Mouse (Mus musculus) right cerebral cortex, postnatal 10 days (tissue): Measurements from ENCODE around the gene Kif14.
"Not testable (repeated sequence)": the region's sequence is repeated elsewhere in the genome, so short reads cannot be mapped to it uniquely, and the experiment has no call there.

Experiments
- DNase-seq, 2 experiments: peaks; one replicate each; pipeline ENCODE4 v3.0.0; 2021; ENCODE audit warnings: low spot score in 2 of 2

Gene Kif14

DNA sequence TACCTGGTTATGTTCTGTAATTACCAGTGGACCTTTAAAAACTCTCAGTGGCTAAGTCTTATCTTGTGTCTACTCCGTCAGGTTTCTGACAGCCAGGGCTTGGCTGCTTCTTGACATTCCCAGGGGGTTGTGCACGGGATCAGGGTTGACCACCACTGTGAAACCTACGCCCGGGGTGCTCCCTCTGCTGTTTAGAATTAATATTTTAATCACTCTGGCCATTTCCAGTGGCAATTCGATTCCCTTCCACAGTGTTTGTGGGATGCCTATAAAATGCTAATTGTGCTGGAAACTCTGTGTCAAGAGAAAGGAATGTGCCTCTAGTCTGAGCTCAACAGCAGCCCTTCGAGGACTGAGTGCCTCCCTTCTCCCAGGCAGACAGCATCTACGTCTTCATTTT is 89.7 kb downstream of the Kif14 start:
- no peak for DNase-seq

DNA sequence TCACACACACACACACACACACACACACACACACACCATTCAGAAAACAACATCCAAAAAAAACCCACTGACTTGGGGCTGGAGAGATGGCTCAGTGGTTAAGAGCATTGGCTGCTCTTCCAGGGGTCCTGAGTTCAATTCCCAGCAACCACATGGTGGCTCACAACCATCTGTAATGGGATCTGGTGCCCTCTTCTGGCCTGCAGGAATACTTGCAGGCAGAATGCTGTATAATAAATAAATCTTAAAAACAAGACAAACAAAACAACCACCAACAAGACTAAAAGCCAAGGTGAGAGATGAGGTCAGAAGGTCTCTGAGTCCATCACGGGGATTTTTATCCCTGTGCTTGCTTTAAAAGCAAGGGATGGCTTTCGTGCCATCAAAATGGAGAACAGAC is 90.5 kb downstream of the Kif14 start:
- DNase-seq = not testable (repeated sequence)

DNA sequence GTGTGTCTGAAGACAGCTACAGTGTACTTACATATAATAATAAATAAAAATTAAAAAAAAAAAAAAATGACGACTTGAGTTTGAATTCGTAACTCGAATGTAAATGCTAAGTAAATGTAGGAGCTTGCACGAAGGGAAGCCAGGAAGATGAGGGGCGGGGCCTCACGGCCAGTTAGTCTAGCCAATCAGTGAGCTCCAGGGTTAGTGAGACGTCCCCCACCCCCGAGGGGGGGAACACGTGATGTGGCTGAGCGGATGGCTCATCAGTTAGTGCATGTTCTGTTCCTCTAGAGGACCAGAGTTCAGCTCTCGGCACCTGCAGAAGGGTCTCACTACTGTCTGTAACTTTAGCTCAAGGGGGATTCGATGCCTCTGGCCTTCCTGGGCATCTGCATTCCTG is 91.3 kb downstream of the Kif14 start:
- DNase-seq = no peak

DNA sequence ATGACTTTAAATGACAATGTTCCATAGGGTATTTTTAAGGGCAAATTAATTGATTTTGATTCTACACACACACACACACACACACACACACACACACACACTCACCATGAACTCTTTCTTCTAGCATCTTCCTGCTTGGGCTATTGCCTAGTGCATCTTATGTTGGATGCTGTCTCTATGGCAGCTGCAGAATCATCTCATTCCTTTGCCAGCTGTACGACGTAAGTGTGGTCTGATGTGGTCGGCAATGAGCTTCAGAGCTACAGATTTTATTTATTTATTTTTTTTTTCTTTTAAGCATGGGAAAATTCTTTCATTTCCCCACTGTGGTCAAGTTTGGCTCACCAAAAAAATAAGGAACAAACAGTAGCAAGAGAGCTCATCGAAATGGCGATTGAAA is 92.6 kb downstream of the Kif14 start:
- DNase-seq = no peak

DNA sequence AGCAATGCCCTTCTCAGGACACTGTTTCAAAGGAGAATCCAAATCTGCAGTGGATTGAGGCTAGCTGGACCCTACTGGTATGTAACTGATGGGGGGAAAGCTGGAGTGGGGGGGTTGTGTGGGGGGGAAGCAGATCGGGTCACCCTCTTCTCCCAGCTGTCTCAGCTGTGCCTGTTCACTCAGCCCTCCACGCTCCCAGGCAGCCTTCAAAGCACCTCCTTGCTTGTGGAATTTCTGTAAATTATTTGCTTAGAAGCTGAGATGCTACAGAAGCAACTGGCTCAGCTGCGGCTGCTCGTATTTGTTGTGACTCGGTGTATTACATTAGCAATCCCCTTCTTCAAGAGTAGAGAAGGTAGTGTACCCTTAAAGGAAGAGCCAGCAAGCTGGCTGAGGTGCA is 93.1 kb downstream of the Kif14 start:
- no peak for DNase-seq

DNA sequence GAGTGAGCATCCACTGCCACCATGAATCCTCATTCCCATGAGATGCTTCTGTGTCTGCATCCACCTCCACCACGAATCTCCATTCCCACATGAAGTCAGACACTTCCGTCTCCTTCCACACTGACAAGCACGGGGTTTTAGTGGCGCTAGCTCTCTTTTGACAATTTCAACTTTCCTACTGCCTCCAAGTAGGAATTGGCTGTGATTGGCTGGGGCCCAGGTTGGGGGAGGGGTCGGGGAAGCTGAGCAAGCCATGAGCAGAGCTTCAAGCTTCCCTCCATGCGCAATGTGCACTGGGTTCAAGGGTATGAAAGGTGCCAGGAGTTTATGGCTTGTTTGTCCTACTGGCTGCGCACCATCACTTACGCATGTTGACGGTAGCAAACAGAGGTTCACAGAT is 93.6 kb downstream of the Kif14 start:
- peak in 1 of 2 experiments; percentile 38 for DNase-seq

DNA sequence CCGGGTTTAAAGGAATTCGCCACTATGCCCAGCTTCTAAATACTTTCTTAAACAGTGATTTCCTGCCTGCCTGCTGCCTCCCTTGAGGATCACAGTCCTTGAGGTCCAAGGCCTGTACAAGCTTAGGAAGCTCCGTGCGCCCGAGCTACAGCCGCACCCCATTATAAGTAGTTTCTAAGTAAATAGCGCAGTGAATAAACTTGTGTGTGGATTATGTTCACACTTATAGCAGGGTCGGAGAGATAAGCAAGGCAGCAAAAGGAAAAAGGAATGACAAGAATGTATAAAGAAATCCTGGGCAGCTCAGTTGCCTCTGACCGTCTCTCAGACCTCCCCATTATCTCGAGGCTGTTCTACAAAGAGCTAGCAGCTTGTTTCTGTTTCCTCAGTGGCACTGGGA is 95.7 kb downstream of the Kif14 start:
- DNase-seq = no peak

DNA sequence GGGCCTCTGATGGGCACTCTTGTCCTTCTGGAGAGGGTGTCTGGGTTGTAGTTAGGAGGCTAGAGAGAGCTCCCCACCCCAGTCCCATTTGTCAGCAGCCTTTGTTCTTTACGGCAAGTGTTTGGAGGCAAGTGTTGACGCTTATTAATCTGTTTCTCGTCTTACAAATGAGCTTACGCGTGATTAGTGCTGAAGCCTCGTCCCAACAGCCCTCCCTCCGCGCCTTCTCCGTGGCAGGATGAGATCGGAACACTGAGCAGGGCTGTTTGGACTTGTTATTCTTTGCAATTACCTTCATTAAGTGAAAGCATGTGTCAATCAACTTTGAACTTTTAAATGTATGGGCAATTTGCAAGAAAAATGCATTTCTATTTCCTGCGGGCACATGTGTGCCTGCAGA is 97.0 kb downstream of the Kif14 start:
- no peak for DNase-seq

DNA sequence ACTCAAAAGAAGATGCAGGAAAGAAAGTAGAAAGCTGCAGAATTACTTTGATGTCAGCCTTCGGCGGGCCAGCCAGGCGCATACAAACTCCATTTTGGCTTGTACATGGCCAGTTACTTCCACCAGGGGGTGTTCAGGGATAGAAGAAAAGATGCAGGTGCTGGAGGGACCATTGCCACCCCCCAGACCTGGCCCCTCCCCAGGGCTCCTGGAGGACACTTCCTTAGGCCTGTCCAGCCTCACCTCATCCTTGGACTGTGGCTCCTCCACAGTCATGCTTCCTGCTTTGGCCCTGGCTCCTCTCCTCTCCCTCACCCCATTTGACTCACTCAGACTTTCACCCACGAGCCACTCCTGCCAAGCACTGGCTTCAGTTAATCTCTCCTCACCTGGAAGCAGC is 98.8 kb downstream of the Kif14 start:
- no peak for DNase-seq

DNA sequence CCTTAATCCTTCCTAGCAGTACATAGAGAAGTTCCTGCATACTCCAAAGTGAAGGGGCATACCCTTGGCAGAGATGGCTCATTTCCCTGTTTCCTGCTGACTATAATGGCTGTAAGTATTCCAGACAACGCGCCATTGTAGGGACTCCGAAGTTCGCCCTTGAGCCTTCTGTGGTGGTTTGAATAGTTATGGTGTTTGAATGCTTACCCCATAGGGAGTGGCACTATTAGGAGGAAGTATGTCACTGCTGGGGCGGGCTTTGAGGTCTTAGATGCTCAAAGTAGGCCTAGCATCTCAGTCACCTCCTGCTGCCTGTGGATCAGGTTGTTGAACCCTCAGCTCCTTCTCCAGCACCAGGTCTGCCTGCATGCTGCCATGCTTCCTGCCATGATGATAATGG is 100.2 kb downstream of the Kif14 start:
- DNase-seq = no peak

DNA sequence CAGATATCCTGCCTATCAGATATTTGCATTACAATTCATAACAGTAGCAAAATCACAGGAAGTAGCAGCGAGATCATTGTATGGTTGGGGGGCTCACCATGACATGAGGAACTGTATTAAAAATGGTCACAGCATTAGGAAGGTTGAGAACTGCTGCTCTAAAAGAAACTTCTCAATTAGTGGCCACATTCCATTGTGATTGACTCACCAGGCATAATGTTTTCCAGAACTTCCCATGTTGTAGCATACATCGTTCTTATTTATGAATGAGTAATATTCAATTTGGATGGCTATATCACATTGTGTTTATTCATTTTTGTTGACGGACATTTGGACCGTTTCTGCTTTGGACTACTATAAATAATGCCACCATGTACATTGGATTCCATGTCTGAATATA is 101.5 kb downstream of the Kif14 start:
- DNase-seq = no peak

DNA sequence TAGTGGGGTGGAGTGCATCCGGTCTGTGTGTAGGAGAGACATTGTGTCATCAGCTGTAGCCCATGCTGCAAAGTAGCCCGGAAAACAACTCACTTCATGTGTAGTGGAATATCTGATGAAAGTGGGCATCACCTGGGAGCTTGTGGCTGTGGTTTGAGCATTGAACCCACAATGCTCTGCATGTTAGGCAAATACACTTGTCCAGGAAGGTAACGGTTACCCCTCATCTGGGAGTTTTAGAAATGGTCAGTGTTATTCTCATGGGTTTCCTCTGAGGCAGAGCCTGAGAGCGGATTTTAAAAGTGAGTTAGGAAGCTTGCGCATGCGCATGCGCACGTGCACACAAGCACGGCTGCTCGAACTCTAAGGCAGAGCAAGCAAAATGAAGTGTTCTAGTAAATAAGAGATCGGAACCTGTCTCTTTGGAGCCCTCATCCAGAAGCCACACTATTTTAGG is 102.6 kb downstream of the Kif14 start:
- no peak for DNase-seq

DNA sequence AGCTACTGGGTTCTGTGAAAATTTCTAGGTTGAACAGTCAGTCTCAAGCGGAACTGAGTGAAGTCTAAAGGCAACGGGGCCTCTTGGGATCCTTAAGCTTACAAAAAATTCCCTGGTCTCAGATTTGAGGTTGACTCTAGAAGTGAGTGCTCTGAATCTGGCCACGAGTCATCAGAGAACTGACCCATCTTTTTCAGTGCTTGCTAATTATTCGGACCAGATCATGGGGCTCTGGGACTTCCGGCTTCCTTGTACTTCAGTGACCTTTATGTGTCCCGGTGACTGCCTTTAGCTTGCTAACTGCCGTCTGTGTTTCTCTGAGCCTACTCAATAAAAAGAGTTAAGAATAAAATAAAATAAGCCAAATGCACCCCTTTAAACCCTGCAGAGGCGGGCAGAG is 103.1 kb downstream of the Kif14 start:
- DNase-seq = no peak

DNA sequence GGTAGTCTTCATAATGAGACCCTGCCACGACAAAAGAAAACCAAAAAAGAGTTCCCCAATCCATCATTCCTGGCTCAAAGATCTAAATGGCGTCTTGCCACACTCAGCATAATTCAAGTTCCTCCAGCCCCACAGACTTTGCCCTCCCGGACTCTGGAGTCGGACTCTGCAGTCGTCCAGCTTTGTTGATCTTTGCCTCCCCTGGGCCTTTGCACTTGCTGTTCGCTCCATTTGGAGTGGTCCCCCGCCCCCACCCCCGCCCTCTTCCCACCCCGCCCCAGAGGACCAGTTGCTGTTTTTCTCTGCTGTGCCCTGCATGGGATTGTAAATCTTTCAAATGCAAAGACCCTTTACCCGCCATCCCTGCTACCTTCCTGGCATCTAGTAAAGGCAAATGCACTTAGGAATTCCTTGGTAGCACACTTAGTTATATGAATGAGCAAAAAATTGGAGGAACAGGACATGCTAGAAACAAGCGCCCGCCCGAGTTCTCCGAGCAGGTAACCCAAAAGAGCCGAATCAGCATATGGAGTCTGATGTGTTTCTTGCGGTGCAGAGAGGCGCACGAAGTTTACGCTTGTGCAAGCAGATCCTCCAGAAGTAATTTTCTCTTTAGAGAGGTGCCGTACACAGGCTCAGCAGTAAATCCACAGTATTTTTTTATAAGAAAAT is 103.6 kb downstream of the Kif14 start:
- DNase-seq = no peak

DNA sequence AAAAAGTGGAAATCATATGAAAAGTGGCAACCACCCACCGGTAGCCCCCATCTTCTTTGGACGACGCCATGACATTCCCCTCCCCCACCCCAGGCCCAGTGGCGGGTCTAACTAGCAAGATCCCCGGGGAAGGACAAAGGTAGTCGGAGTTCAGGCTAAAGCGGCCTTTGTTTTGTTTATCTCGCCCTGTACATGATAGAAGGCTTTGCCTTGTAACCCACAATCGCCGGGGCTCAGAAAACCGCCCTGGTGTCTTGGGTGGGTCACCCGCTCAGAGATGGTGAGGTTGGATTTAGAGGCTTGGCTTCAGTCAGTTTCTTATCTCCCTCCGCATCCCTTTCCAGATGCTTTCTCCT is 104.1 kb downstream of the Kif14 start:
- no peak for DNase-seq

DNA sequence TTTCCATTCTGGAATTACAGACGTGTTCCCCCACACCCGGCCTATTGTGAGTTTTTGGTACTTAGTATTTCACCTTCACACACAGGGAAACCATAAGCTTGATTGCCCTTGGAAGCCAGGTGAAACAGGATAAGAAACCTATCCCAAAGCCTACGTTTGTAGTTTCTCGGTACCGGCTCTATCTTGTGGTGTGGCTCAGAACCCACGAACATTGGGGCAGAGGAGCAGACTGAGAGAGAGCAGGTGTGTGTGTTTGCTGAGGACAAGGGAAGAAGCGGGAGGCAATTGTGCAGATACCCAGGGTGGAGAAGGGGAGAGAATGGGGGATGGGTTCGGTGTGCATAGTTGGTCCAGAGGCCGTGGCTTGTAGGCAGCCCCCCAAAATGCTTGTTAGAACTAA is 104.8 kb downstream of the Kif14 start:
- no peak for DNase-seq

DNA sequence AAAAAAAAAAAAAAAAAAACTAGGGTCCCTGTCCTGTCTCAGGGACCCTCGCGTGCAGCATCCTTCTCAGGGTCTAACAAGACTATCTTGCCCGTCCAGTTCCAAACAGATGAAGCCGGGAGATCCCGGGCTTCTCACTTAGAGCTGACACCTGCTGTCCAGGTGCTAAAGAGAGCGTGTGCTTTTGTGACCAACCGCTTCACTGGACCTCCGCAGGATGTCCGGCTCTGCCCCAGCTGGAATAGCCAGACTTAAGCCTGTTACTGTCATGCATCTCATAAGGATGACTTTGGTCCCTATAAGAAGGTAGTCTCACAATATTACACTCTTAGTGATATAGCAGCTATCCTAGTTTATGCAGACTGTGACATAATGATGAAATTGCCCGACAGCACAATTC is 105.4 kb downstream of the Kif14 start:
- DNase-seq = no peak

DNA sequence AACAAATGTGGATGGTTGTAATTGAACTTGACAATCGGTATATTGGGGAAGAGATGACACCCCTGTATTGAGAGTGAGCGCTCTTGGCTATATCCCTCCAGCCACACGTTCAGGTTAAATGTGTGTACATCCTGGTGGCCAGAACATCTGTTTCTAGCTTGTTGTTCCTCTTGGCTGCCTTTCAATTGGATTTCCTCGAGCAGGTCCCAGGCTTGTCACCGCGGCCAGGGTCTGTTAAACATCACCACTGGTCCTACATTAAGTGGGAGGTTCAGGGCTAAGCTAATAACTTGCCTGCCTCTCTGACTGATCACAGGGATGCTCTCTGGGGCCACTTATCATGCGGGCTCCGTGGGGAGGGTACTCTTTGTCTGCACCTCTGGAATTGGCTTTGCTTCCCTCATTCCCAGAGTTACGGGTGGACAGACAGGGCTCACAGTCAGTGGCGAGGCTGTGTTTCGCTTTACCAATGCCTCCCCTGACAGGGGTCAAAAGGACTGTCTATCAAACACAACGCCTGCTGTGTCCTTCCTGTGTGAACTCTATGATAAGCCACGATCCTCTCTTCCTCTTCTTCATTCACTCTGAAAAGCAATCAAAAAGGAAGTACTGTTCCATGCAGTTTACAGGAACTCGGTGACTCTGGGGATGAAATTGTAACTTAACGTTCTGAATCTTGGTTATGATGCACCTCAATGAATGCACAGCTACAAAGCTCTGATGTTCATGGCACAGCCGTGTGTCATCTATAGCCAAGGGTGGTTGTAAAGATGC is 111.9 kb downstream of the Kif14 start:
- no peak for DNase-seq

DNA sequence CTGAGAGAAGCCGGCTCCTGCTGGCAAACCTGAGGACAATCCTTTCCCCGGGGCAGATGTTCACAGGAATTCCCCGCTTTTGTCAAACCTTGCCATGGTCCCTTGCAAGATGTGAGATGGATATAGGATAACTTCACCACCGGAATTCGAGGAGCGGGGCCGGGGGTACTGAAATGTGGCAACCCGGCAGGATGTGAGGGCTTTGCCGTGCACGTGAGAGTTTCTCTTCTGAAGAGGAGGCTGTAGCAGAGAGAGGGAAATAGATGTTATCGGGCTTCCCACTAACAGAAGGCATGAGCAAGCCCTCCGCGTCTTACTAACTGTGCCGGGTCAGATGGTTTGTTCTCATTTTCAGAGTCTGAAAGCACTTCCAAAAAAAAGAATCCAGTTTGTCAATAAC is 113.2 kb downstream of the Kif14 start:
- no peak for DNase-seq

DNA sequence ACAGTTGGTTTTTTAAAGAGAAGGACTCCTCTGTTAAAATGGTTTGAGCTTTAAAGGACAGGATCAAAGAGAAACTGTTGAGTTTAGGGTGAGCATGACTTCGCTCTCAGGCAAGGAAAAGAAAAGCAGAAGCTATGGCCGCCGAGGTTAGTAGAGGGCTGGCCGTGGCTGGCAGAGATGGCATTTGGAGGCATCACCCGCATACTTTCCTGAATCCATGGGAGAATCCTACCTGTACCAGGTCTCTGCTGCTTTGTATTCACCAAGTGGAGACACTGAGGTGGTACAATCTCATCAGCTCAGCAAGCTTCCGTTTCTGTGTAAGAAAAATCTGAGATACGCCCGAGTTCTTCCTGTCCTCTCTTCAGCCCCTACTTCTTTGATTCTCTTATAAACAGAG is 114.1 kb downstream of the Kif14 start:
- no peak for DNase-seq
